Mouse (Mus musculus) hindbrain, embryonic 12.5 days (tissue): ENCODE results near the gene Rai1. TPM values are rescaled to one million over a fixed set of nuclear protein-coding genes. Genes with fewer than 3 reads are reported as not detected.
A peak's percentile ranks its signal among the peaks of the same experiment; 100 is the strongest.

ENCODE experiments used
- ATAC-seq: fragments of 200-750 bp; cut with Nextera tagmentation; 2 replicates; pipeline ENCODE4 v1.8.0; 2017; ENCODE audit warnings: moderate TSS enrichment; ENCODE audit not compliant: low FRiP score
- H3K27ac ChIP-seq: fragments of 300-500 bp; sonication (generic); 2 replicates; pipeline ENCODE4 v1.5.1; 2016; ENCODE audit warnings: mild to moderate bottlenecking
- H3K27me3 ChIP-seq: fragments of 300-500 bp; sonication (generic); 2 replicates; pipeline ENCODE4 v1.6.1; 2016; ENCODE audit warnings: mild to moderate bottlenecking
- H3K36me3 ChIP-seq: fragments of 300-500 bp; sonication (generic); 2 replicates; pipeline ENCODE4 v1.6.1; 2016; ENCODE audit warnings: mild to moderate bottlenecking
- H3K4me1 ChIP-seq: fragments of 300-500 bp; sonication (generic); 2 replicates; pipeline ENCODE4 v1.6.1; 2016
- H3K4me2 ChIP-seq: fragments of 300-500 bp; sonication (generic); replicated peaks from 2 replicates; pipeline ENCODE4 v1.6.1; 2016; ENCODE audit warnings: mild to moderate bottlenecking
- H3K4me3 ChIP-seq: fragments of 300-500 bp; sonication (generic); 2 replicates; pipeline ENCODE4 v1.5.1; 2016; ENCODE audit warnings: mild to moderate bottlenecking
- H3K9ac ChIP-seq: fragments of 300-500 bp; sonication (generic); 2 replicates; pipeline ENCODE4 v1.6.1; 2016; ENCODE audit warnings: mild to moderate bottlenecking, moderate library complexity
- H3K9me3 ChIP-seq: fragments of 300-500 bp; sonication (generic); replicated peaks from 2 replicates; pipeline ENCODE4 v1.6.1; 2016; ENCODE audit warnings: mild to moderate bottlenecking
- WGBS: fragments of 180-500 bp; shearing (Covaris S2); methylation state at CpG from one replicate; pipeline ENCODE4 v1.1.7; 2016; 5-methylcytosine and 5-hydroxymethylcytosine counted together
- polyA plus RNA-seq: library from polyadenylated mRNA; unstranded; fragments of >200 nt; fragmentation: Nextera tagmentation; extraction: Ambion mirVana; gene quantifications from 2 replicates; pipeline ENCODE4 v1.2.1, GENCODE M21; 2016

Gene Rai1
- polyA plus RNA-seq, 1 experiment from 2014 or later, result 40.2 TPM

GRCm38 (mm10) chr11:60217467-60217866 is 112.7 kb downstream of the Rai1 start:
- Histone ChIP-seq H3K4me2 (no peak overlapping the region), H3K27me3 (peaks cover 4% of the 10 kb centered on the region; the same call in 1 of the 2 replicates), H3K4me1 (peaks cover 35% of the 10 kb centered on the region), H3K4me3 (no peak overlapping the region), H3K36me3 (no peaks in the 10 kb centered on the region), H3K9me3 (no peaks in the 10 kb centered on the region), H3K9ac (no peak overlapping the region), H3K27ac (no peak overlapping the region)
- ATAC-seq, result no peak
- WGBS, result 90% methylated on average over 7 of the region's 7 CpGs

- Histone ChIP-seq H3K27ac (0 out of 2 replicates have a peak overlapping the region, but pooled peaks have one; percentile 53), H3K9me3 (no peaks in the 10 kb centered on the region), H3K27me3 (peaks cover 4% of the 10 kb centered on the region; the same call in 1 of the 2 replicates), H3K36me3 (no peaks in the 10 kb centered on the region), H3K4me3 (peak overlapping the region; percentile 62), H3K9ac (peak overlapping the region; percentile 60), H3K4me1 (peaks cover 32% of the 10 kb centered on the region), H3K4me2 (peak overlapping the region; percentile 54)
- ATAC-seq, result no peak
- 52% methylated on average over 8 of the region's 8 CpGs for WGBS
These were observed 114.8 kb downstream of the Rai1 start for GRCm38 (mm10) chr11:60219609-60220008.

GRCm38 (mm10) chr11:60220291-60220804 is 115.5 kb downstream of the Rai1 start:
- H3K36me3 ChIP-seq, result no peaks in the 10 kb centered on the region
- no peaks in the 10 kb centered on the region for H3K9me3 ChIP-seq
- WGBS, result under 1% methylated on average over 46 of the region's 46 CpGs
- ATAC-seq, result peak; percentile 72
- H3K4me2 ChIP-seq, result peak overlapping the region; percentile 54
- H3K4me3 ChIP-seq, result peak overlapping the region; percentile 62
- peaks cover 4% of the 10 kb centered on the region; the same call in 1 of the 2 replicates for H3K27me3 ChIP-seq
- peak overlapping the region; percentile 53; the same call in 1 of the 2 replicates for H3K27ac ChIP-seq
- H3K9ac ChIP-seq, result peak overlapping the region; percentile 60
- H3K4me1 ChIP-seq, result peaks cover 32% of the 10 kb centered on the region

GRCm38 (mm10) chr11:60221425-60221824 is 116.6 kb downstream of the Rai1 start:
- H3K27ac ChIP-seq, result no peak overlapping the region
- H3K9me3 ChIP-seq, result no peaks in the 10 kb centered on the region
- peaks cover 26% of the 10 kb centered on the region for H3K4me1 ChIP-seq
- H3K4me2 ChIP-seq, result no peak overlapping the region
- H3K9ac ChIP-seq, result no peak overlapping the region
- ATAC-seq, result no peak
- H3K4me3 ChIP-seq, result no peak overlapping the region
- WGBS, result 80% methylated on average over 6 of the region's 6 CpGs
- no peaks in the 10 kb centered on the region for H3K36me3 ChIP-seq
- H3K27me3 ChIP-seq, result peaks cover 4% of the 10 kb centered on the region; the same call in 1 of the 2 replicates

- H3K9ac ChIP-seq, result no peak overlapping the region
- H3K27me3 ChIP-seq, result peaks cover 4% of the 10 kb centered on the region; the same call in 1 of the 2 replicates
- peaks cover 25% of the 10 kb centered on the region for H3K4me1 ChIP-seq
- no peaks in the 10 kb centered on the region for H3K9me3 ChIP-seq
- 51% methylated on average over 3 of the region's 3 CpGs for WGBS
- no peak overlapping the region for H3K4me3 ChIP-seq
- ATAC-seq, result no peak
- peak overlapping the region; percentile 62 for H3K4me2 ChIP-seq
- H3K36me3 ChIP-seq, result no peaks in the 10 kb centered on the region
- no peak overlapping the region for H3K27ac ChIP-seq
These were observed 117.3 kb downstream of the Rai1 start for GRCm38 (mm10) chr11:60222085-60222468.

- peak within 1 kb of the TSS; percentile 31 for H3K4me3 ChIP-seq
- H3K4me2 ChIP-seq, result peak within 1 kb of the TSS; percentile 62
- H3K4me1 ChIP-seq, result peaks cover 25% of the 10 kb centered on the region
- H3K9me3 ChIP-seq, result no peaks in the 10 kb centered on the region
- peak; percentile 66 for ATAC-seq
- H3K36me3 ChIP-seq, result no peaks in the 10 kb centered on the region
- WGBS, result 5% methylated on average over 46 of the region's 46 CpGs
- H3K9ac ChIP-seq, result peak within 1 kb of the TSS; percentile 33; the same call in 1 of the 2 replicates
- peaks cover 4% of the 10 kb centered on the region; the same call in 1 of the 2 replicates for H3K27me3 ChIP-seq
- H3K27ac ChIP-seq, result peak within 1 kb of the TSS; percentile 71
These were observed 117.8 kb downstream of the Rai1 start, which contains the start of gene Srebf1 for GRCm38 (mm10) chr11:60222469-60223236. Srebf1 (minus strand) TSS chr11:60222581.

- ATAC-seq, result no peak
- no peak overlapping the region for H3K27ac ChIP-seq
- H3K27me3 ChIP-seq, result peaks cover 4% of the 10 kb centered on the region; the same call in 1 of the 2 replicates
- no peaks in the 10 kb centered on the region for H3K9me3 ChIP-seq
- peaks cover 19% of the 10 kb centered on the region for H3K4me1 ChIP-seq
- no peak overlapping the region for H3K9ac ChIP-seq
- 60% methylated on average over 4 of the region's 4 CpGs for WGBS
- H3K4me3 ChIP-seq, result no peak overlapping the region
- peaks cover 7% of the 10 kb centered on the region for H3K36me3 ChIP-seq
- no peak overlapping the region for H3K4me2 ChIP-seq
These were observed 119.9 kb downstream of the Rai1 start for GRCm38 (mm10) chr11:60224676-60225075.

- Histone ChIP-seq H3K27me3 (peaks cover 4% of the 10 kb centered on the region; the same call in 1 of the 2 replicates), H3K4me1 (peaks cover 15% of the 10 kb centered on the region), H3K4me2 (no peak overlapping the region), H3K9me3 (no peaks in the 10 kb centered on the region), H3K4me3 (no peak overlapping the region), H3K27ac (no peak overlapping the region), H3K9ac (no peak overlapping the region), H3K36me3 (peaks cover 10% of the 10 kb centered on the region)
- no peak for ATAC-seq
- 45% methylated on average over 1 of the region's 1 CpGs for WGBS
These were observed 121.1 kb downstream of the Rai1 start for GRCm38 (mm10) chr11:60225874-60226273.

- H3K27ac ChIP-seq, result no peak overlapping the region
- no peak overlapping the region for H3K9ac ChIP-seq
- H3K9me3 ChIP-seq, result no peaks in the 10 kb centered on the region
- H3K27me3 ChIP-seq, result no peaks in the 10 kb centered on the region
- H3K4me3 ChIP-seq, result no peak overlapping the region
- 76% methylated on average over 3 of the region's 3 CpGs for WGBS
- ATAC-seq, result no peak
- peaks cover 10% of the 10 kb centered on the region for H3K36me3 ChIP-seq
- H3K4me2 ChIP-seq, result no peak overlapping the region
- peaks cover 19% of the 10 kb centered on the region for H3K4me1 ChIP-seq
These were observed 123.7 kb downstream of the Rai1 start for GRCm38 (mm10) chr11:60228525-60228924.

- peaks cover 10% of the 10 kb centered on the region for H3K36me3 ChIP-seq
- H3K9ac ChIP-seq, result no peak overlapping the region
- H3K27me3 ChIP-seq, result no peaks in the 10 kb centered on the region
- no peak overlapping the region for H3K4me2 ChIP-seq
- WGBS, result 70% methylated on average over 13 of the region's 13 CpGs
- peaks cover 20% of the 10 kb centered on the region for H3K4me1 ChIP-seq
- no peak overlapping the region for H3K4me3 ChIP-seq
- no peak overlapping the region for H3K27ac ChIP-seq
- ATAC-seq, result no peak
- H3K9me3 ChIP-seq, result no peaks in the 10 kb centered on the region
These were observed 125.0 kb downstream of the Rai1 start for GRCm38 (mm10) chr11:60229821-60230220.

GRCm38 (mm10) chr11:60230512-60230911 is 125.7 kb downstream of the Rai1 start:
- ATAC-seq, result no peak
- peaks cover 20% of the 10 kb centered on the region for H3K4me1 ChIP-seq
- H3K9ac ChIP-seq, result no peak overlapping the region
- no peaks in the 10 kb centered on the region for H3K27me3 ChIP-seq
- peaks cover 10% of the 10 kb centered on the region for H3K36me3 ChIP-seq
- H3K4me2 ChIP-seq, result no peak overlapping the region
- H3K27ac ChIP-seq, result no peak overlapping the region
- H3K4me3 ChIP-seq, result no peak overlapping the region
- no peaks in the 10 kb centered on the region for H3K9me3 ChIP-seq
- 87% methylated on average over 7 of the region's 7 CpGs for WGBS

- Histone ChIP-seq H3K9ac (no peak overlapping the region), H3K4me3 (no peak overlapping the region), H3K27me3 (no peaks in the 10 kb centered on the region), H3K4me1 (peaks cover 20% of the 10 kb centered on the region), H3K27ac (no peak overlapping the region), H3K36me3 (peaks cover 12% of the 10 kb centered on the region), H3K4me2 (no peak overlapping the region), H3K9me3 (no peaks in the 10 kb centered on the region)
- 81% methylated on average over 3 of the region's 3 CpGs for WGBS
- ATAC-seq, result no peak
These were observed 126.5 kb downstream of the Rai1 start for GRCm38 (mm10) chr11:60231326-60231725.
